Mouse (Mus musculus): ENCODE data around the gene Lrrc47.

The Lrrc47 gene

GRCm38 (mm10) chr4:154023754-154024601 is 12.4 kb downstream of the Lrrc47 start:
- DNase-seq (ENCODE audit: low read depth, low spot score) = no peak

- DNase-seq (ENCODE audit: low read depth, low spot score) = no peak
These were observed 13.4 kb downstream of the Lrrc47 start for GRCm38 (mm10) chr4:154024729-154025521.

GRCm38 (mm10) chr4:154025641-154026440 is 14.3 kb downstream of the Lrrc47 start, which contains the start of gene Smim1:
Gene Smim1, minus strand, starts transcription at chr4:154026230.
- DNase-seq (ENCODE audit: low read depth, low spot score) = peak; percentile 56

DNA sequence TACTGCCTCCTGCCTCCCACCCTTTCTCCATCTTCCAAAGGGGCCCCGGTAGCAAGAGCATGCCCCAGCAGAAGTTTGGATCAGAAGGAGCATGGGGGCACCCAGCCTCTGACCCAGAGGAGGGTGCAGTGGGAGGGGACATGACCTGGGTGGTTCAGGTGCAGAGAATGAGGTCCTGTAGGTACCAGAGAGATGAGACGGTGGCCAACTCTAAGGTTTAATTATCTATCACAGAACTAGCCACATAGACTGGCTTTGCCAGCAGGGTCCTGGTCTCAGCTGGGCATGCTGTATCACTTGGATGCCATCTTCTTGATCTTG is 14.9 kb downstream of the Lrrc47 start:
- DNase-seq (ENCODE audit: low read depth, low spot score) = no peak

- no peak for DNase-seq (ENCODE audit: low read depth, low spot score)
These were observed 16.5 kb downstream of the Lrrc47 start for GRCm38 (mm10) chr4:154028066-154028465.

GRCm38 (mm10) chr4:154028646-154029045 is 17.1 kb downstream of the Lrrc47 start:
- DNase-seq (ENCODE audit: low read depth, low spot score) = no peak

- no peak for DNase-seq (ENCODE audit: low read depth, low spot score)
These were observed 25.6 kb downstream of the Lrrc47 start for GRCm38 (mm10) chr4:154037123-154037522.

DNA sequence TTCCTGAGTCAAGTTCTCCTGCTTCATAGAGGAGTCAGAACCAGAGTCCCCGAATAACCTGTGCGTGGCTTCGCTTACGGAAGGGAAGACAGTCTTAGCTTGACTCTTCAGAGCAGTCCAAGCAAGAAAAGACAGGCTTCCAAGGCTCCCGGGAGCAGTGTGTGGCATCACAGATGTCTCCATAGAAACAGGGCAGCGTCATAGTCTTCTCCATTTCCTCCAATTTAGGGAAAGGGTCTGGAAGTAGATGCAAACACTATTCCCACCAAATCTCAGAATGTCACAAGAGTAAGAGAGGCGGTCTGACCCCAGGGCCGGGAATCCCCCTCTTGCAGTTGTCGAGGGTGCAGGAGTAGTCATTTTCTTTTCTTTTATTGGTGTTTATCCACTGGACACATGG is 31.0 kb downstream of the Lrrc47 start, which contains the start of gene Ccdc27:
TSS of gene Ccdc27 (minus strand) at position 101 of the 400 bp plus-strand sequence.
- DNase-seq (ENCODE audit: low read depth, low spot score) = no peak

DNA sequence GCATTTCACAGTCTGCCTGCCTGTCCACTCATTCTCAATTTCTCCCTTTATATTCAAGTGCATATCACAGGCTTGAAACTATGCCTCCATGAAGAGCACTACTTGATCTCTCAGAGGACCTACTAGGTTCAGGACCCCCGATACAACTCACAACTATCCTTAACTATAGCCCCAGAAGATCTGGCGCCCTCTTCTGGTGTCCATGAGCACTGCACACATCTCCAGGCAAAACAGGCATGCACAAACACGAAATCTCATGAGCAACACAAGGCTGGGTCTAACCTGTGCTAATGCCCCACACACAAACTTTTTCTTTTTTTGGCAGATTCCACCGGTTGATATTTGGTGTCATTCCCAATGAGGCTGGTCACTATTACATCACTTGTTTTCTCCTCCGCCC is 34.3 kb downstream of the Lrrc47 start:
- no peak for DNase-seq (ENCODE audit: low read depth, low spot score)

DNA sequence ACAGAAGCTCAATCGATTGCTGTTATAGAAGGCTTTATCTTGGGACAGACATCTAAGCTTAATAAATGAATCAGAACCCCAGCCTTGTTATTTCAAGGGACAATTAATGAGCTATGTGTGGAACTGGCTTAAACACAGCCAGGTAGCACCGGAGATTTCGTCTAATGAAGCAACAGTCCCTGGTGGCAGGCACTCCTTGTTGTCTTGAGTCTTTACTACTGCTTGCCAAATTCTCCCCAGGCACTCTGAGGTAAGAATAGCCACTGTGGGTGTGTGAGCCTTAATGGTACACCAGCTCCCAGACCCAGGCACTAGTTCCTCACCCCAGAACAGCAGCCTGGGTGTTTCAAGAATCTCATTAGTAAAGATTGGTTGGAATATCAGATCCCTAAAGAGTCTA is 39.9 kb downstream of the Lrrc47 start:
- DNase-seq (ENCODE audit: low read depth, low spot score) = no peak

GRCm38 (mm10) chr4:154053065-154053464 is 41.5 kb downstream of the Lrrc47 start:
- DNase-seq (ENCODE audit: low read depth, low spot score) = no peak

- no peak for DNase-seq (ENCODE audit: low read depth, low spot score)
These were observed 44.0 kb downstream of the Lrrc47 start for GRCm38 (mm10) chr4:154055482-154055881.

DNA sequence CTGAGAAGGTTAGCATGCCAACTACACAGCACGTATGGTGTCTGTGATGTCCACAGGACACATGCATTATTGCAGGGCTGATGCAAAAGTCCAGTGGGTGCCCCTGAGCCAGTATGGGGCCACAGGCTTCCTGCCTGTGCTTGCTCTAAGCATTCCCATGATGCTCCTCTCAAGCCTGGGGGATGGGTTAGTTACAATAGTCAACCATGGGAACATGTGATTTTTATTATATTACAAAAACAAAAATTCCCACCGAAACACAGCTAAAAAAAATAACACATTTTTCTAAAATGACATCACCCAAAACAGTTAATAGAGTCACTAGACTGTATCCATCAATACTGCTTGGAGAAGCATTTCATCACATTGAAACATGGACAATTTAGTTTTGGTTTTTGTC is 44.5 kb downstream of the Lrrc47 start:
- no peak for DNase-seq (ENCODE audit: low read depth, low spot score)

DNA sequence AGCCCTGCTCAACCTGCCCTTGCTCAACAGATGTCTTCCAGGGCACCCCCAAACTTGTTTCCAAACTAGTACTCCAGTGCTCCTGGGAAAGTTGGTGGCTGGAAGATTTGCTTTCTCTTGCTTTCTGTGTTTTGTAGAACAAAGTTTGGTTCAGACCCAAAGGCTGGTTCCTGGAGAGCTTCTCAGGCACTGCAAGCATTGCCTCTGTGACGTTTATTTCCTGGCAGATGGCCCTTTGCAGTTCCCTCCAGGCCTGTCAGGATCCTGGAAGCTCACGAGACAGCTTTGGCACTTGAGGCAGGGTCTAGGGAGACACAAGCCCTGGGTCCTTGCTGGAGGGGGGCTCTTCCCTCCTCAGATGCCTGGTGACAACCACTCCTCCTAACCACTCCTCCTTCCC is 45.1 kb downstream of the Lrrc47 start:
- no peak for DNase-seq (ENCODE audit: low read depth, low spot score)

DNA sequence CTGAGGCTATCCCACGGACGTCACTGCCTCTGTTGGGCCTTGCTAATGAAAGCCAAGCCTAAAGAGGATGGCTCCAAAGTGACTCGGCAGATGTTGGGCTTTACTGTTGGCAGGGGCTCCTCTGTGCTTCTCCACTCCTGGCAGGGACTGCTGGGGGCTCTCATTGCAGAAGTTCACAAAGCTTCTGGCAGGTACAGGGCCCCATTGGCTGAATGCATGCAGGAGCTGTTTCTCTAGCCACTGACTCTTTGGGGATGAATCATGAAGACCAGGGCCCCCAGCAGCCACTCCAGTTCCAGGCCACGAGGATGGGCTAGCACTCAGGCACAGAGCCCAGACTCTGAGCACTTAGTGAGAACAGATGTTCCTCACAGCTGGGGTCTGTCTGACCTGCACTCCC is 46.2 kb downstream of the Lrrc47 start:
- no peak for DNase-seq (ENCODE audit: low read depth, low spot score)

GRCm38 (mm10) chr4:154064827-154065773 is 53.6 kb downstream of the Lrrc47 start:
- peak; percentile 27 for DNase-seq (ENCODE audit: low read depth, low spot score)

GRCm38 (mm10) chr4:154070896-154071295 is 59.4 kb downstream of the Lrrc47 start:
- DNase-seq (ENCODE audit: low read depth, low spot score) = peak; percentile 30

Measured in embryo, embryonic 11.5 days (tissue).